Mouse (Mus musculus): ENCODE results near the gene Nupr1.

Nupr1 gene

DNA sequence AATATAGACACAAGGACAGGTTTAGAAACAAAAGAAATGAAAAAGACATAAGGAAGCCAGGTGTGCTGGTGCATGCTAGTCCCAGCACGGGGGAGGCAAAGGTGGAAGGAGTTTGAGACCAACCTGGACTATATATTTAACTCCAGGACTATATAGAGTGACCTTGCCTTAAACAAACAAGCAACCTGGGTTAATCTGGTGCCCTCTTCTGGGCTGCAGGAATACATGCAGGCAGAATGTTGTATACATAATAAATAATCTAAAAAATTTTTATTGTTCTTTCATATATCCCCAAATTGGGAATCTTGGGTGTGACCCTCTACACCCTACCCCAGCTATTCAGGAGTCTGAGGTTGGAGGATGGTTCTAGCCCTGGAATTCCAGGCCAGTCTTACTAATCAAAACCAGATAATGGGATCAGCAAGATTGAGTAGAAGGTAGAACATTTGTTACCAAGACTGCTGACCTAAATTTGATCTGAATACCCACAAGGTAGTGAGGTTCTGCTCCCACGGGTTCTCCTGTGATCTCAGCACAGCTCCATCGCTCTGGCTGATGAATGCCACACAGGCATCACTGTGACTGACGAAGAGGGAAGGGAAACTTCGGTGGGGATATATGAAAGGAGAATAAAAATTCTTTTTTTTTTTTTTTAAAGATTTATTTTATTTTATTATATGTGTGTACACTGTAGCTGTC, 12.0 kb upstream of the Nupr1 start:
- DNase-seq = no peak

GRCm38 (mm10) chr7:126636733-126637520, 6.3 kb upstream of the Nupr1 start:
- peak; percentile 43 to 54 for DNase-seq

- DNase-seq = no peak
Measured at GRCm38 (mm10) chr7:126635375-126635774, 4.7 kb upstream of the Nupr1 start.

- no peak for DNase-seq
Measured at GRCm38 (mm10) chr7:126632478-126632877, 1.8 kb upstream of the Nupr1 start.

GRCm38 (mm10) chr7:126629915-126630314, 746 bp downstream of the Nupr1 start:
- DNase-seq = no peak

GRCm38 (mm10) chr7:126628111-126628510, 2.5 kb downstream of the Nupr1 start:
- DNase-seq = peak in 1 of 2 experiments; percentile 39

DNA sequence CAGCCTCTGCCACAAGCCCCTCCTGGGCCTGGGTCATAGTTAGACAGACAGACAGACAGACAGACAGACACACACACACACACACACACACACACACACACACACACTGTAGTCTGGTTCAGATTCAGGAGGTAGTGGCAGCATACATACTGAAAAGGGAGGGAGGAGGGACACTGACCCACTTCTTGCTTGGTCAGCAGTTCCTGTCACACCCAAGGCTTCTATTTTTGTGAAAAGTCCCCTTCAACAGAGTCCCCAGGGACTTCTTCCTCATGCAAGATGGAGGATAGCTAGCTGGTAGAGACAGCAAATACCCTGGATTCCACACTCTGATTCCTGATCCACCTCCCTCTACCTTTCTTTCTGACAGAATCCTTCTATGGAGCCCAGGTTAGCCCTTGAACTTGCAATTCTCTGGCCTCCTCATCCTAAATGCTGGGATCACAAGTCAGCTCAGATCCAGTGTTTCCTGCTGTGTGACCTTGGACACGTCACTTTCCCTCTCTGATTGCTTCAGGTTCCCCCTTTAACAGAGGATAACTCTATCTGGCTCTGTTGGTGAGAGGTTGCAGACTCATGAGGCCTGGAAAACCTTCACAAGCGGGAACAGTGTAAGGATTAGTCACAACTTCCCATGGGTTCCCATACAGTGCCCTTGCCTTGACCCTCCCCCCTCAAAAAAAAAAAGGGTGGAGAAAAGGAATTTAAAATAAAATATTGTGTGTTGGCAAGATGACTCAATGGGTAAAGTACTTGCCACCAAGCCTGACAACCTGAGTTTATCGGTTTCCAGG, 4.7 kb downstream of the Nupr1 start:
- DNase-seq = peak in 1 of 2 experiments; percentile 44

GRCm38 (mm10) chr7:126625369-126625768, 5.3 kb downstream of the Nupr1 start:
- peak; percentile 73 to 88 for DNase-seq

GRCm38 (mm10) chr7:126624774-126625173, 5.9 kb downstream of the Nupr1 start:
- DNase-seq = peak in 1 of 2 experiments; percentile 48

- DNase-seq = no peak
Measured at GRCm38 (mm10) chr7:126623381-126623780, 7.3 kb downstream of the Nupr1 start.

DNA sequence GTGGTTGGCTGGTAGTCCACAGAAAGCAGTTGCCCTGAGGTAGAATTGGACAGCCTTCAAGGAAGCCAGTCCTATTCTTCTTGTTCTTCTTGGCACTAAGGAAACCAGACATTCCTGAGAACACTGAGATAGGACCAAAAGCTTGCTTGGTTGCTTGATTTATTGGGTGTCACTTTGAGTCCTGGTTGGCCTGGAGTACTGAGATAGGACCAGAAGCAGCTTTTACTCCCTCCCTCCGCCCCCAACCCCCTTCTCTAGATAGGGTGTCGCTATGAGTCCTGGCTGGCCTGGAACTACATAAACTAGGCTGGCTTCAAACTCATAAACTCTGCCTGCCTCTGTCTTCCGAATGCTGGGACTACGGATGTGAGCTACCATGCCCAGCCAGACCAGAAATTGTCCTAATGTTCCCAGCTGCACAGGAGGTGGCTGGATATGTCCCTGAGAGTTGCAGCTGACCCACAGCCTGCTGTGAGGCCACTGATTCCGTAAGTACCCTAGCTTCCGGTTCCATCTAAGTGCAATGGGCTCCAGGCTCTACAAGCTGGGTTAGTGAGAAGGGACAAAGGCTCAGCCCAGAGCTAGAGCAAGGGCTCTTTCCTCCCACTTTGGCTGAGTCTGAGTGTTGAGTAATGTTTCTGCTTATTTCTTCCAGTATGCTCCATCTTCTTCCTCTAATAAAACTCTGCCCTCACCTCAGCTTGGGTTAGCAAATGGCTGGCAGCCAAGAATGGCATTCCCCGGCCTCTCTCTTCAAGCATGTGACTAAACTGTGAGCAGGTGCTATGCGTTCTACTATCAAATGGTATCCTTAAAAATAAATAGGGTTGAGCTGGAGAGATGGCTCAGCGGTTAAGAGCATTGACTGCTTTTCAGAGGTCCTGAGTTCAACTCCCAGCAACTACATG, 9.0 kb downstream of the Nupr1 start:
- peak in 1 of 2 experiments; percentile 29 for DNase-seq

- DNase-seq = no peak
Measured at GRCm38 (mm10) chr7:126619559-126620275, 10.9 kb downstream of the Nupr1 start.

DNA sequence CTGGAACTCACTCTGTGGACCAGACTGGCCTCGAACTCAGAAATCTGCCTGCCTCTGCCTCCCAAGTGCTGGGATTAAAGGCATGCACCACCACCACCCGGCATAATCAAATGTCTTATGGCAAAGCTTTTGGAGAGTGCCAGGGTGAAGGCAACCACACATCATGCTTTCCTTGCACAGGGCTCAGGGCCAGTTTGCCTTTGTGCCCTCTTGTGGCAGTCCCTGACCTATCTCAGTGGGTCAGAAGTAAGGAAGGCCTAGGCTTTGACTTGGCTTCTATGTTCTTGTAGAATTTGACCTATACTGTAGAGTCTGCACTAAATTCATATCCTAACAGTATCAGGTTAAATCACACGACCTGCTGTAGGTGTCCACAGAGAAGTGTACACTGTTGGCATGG, 14.0 kb downstream of the Nupr1 start:
- peak in 1 of 2 experiments; percentile 7 for DNase-seq

- no peak for DNase-seq
Measured at GRCm38 (mm10) chr7:126612736-126613135, 17.9 kb downstream of the Nupr1 start.

DNA sequence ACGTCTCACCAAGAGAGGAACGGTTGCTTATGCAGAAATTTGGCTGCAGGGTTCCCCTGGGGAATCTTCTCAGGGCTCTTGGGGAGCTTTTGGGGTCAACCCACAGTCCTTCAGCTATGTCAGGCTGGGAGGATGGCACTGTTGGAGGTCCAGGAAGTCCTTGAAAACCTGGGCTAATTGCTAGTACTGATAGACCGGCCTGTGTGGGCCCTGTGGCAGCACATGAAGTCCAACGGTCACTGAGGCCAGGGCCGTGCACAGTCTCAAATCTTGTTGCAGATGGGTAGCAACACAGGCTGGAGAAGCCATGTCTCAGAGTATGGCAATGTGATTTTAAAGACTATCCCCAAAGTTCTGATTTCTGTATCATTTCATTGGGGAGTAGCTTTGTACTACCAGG, 22.9 kb downstream of the Nupr1 start:
- no peak for DNase-seq

GRCm38 (mm10) chr7:126607064-126607463, 23.6 kb downstream of the Nupr1 start:
- peak; percentile 17 to 41 for DNase-seq

DNA sequence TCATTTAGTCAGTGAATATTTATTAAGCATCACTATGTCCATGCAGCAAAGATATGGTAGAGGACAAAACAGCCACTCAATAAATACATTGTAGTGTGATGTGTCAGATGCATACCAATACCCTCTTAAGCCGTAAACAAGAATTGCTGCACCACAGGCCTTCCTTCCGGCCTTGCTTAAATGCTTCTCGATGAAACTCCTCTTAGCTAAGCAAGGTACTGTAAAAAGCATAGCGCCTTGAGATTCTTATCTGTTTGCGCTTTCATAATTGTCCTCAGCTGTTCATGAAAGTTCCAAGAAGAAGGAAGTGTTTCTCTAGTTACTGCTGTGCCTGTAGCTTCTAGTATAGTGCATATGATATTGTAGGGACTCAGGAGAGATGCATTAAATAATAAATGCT, 24.1 kb downstream of the Nupr1 start:
- DNase-seq = no peak

GRCm38 (mm10) chr7:126602650-126603049, 28.0 kb downstream of the Nupr1 start:
- DNase-seq = no peak

GRCm38 (mm10) chr7:126601896-126602295, 28.8 kb downstream of the Nupr1 start:
- no peak for DNase-seq

- no peak for DNase-seq
Measured at GRCm38 (mm10) chr7:126598919-126599318, 31.7 kb downstream of the Nupr1 start.

DNA sequence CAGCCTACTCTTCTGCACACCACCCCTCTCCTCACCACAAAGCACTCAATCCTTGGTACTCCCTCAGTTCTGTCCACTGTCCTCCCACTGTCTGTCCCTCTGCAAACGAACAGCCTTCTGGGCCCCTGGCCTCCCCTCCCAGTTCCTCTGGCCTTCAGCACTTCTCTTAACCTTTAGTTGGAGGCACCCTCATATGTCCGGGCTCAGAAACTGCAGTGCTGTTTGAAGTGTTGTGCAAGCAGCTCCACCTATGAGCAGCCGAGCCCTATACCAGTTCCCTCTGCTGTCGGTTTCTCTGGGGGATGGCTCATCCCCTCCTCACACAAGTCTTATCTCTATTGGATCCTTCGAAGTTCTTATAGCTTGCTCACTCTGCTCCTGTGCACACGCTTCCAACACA, 34.2 kb downstream of the Nupr1 start:
- no peak for DNase-seq

DNA sequence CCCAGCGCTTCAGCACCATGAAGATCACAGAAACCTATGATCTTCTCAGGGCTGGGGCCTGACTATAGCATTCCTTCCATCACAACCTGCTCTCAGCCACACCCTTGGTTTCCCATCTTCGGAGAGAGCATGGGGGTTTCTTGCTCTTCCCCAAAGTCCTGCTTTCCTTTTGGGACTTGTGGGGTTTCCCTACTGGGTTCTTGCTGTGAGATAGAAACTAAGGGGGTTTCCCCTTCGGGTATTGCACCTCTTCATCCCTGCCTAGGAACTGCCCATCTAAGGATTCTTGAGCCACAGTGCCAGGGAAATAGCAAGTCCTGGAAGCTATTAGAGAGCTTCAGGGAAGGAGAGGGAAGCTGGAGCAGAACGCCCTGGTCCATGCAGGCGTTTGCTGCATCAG, 34.8 kb downstream of the Nupr1 start:
- no peak for DNase-seq

All from kidney, postnatal 25 days (tissue).